Mouse (Mus musculus): ENCODE results near the gene Dact1. TPM values are rescaled to one million over a fixed set of nuclear protein-coding genes. Genes with fewer than 3 reads are reported as not detected.

Dact1 gene
- polyA plus RNA-seq, 1 experiment from 2014 or later: 8.6 TPM

GRCm38 (mm10) chr12:71339142-71339848, 29.6 kb downstream of the Dact1 start:
- Histone ChIP-seq H3K9me3 (ENCODE audit: control insufficient read depth, low read length) (no peaks in the 10 kb centered on the region), H3K4me2 (ENCODE audit: low read length) (no peak overlapping the region), H3K4me3 (ENCODE audit: control insufficient read depth in 1 of 2, insufficient read depth in 1 of 2, low read depth in 1 of 2, low read length in 2 of 2) (no peak overlapping the region), H3K27ac (replicated peaks in 1 of 2; ENCODE audit: control insufficient read depth in 1 of 2, insufficient read depth in 1 of 2, low read depth in 2 of 2, low read length in 2 of 2) (no peak overlapping the region), H3K27me3 (ENCODE audit: control insufficient read depth, insufficient read depth, low read length) (no peaks in the 10 kb centered on the region), H3K36me3 (ENCODE audit: control insufficient read depth, insufficient read depth, low read length) (no peaks in the 10 kb centered on the region), H3K9ac (ENCODE audit: low read length) (no peak overlapping the region), H3K4me1 (ENCODE audit: control insufficient read depth in 2 of 2, insufficient read depth in 2 of 2, low read length in 2 of 2) (peaks cover 17 to 30% of the 10 kb centered on the region in 2 experiments)
- ATAC-seq (ENCODE audit: insufficient number of reproducible peaks, insufficient read depth, low FRiP score, low read depth): no peak
- 39% methylated on average over 16 of the region's 16 CpGs for WGBS

GRCm38 (mm10) chr12:71342397-71342796, 32.7 kb downstream of the Dact1 start:
- Histone ChIP-seq H3K9me3 (ENCODE audit: control insufficient read depth, low read length) (no peaks in the 10 kb centered on the region), H3K27me3 (ENCODE audit: control insufficient read depth, insufficient read depth, low read length) (no peaks in the 10 kb centered on the region), H3K9ac (ENCODE audit: low read length) (no peak overlapping the region), H3K4me1 (ENCODE audit: control insufficient read depth in 2 of 2, insufficient read depth in 2 of 2, low read length in 2 of 2) (peaks cover 4 to 12% of the 10 kb centered on the region in 2 experiments), H3K36me3 (ENCODE audit: control insufficient read depth, insufficient read depth, low read length) (no peaks in the 10 kb centered on the region), H3K4me2 (ENCODE audit: low read length) (peak overlapping the region; percentile 33; the same call in 1 of the 2 replicates), H3K27ac (replicated peaks in 1 of 2; ENCODE audit: control insufficient read depth in 1 of 2, insufficient read depth in 1 of 2, low read depth in 2 of 2, low read length in 2 of 2) (no peak overlapping the region), H3K4me3 (ENCODE audit: control insufficient read depth in 1 of 2, insufficient read depth in 1 of 2, low read depth in 1 of 2, low read length in 2 of 2) (no peak overlapping the region)
- WGBS: 36% methylated on average over 13 of the region's 13 CpGs
- ATAC-seq (ENCODE audit: insufficient number of reproducible peaks, insufficient read depth, low FRiP score, low read depth): no peak

GRCm38 (mm10) chr12:71345471-71345870, 35.8 kb downstream of the Dact1 start:
- no peak for ATAC-seq (ENCODE audit: insufficient number of reproducible peaks, insufficient read depth, low FRiP score, low read depth)
- Histone ChIP-seq H3K9me3 (ENCODE audit: control insufficient read depth, low read length) (no peaks in the 10 kb centered on the region), H3K27ac (replicated peaks in 1 of 2; ENCODE audit: control insufficient read depth in 1 of 2, insufficient read depth in 1 of 2, low read depth in 2 of 2, low read length in 2 of 2) (no peak overlapping the region; a peak in 1 of 4 replicates), H3K4me3 (ENCODE audit: control insufficient read depth in 1 of 2, insufficient read depth in 1 of 2, low read depth in 1 of 2, low read length in 2 of 2) (no peak overlapping the region), H3K4me1 (ENCODE audit: control insufficient read depth in 2 of 2, insufficient read depth in 2 of 2, low read length in 2 of 2) (peaks cover 0 to 3% of the 10 kb centered on the region in 2 experiments; a peak in 1 of 4 replicates), H3K27me3 (ENCODE audit: control insufficient read depth, insufficient read depth, low read length) (no peaks in the 10 kb centered on the region), H3K4me2 (ENCODE audit: low read length) (no peak overlapping the region), H3K9ac (ENCODE audit: low read length) (no peak overlapping the region), H3K36me3 (ENCODE audit: control insufficient read depth, insufficient read depth, low read length) (no peaks in the 10 kb centered on the region)
- WGBS: 65% methylated on average over 7 of the region's 7 CpGs

- Histone ChIP-seq H3K4me3 (ENCODE audit: control insufficient read depth in 1 of 2, insufficient read depth in 1 of 2, low read depth in 1 of 2, low read length in 2 of 2) (no peak overlapping the region), H3K4me2 (ENCODE audit: low read length) (no peak overlapping the region), H3K4me1 (ENCODE audit: control insufficient read depth in 2 of 2, insufficient read depth in 2 of 2, low read length in 2 of 2) (peaks cover 0 to 3% of the 10 kb centered on the region in 2 experiments; a peak in 1 of 4 replicates), H3K27me3 (ENCODE audit: control insufficient read depth, insufficient read depth, low read length) (no peaks in the 10 kb centered on the region), H3K36me3 (ENCODE audit: control insufficient read depth, insufficient read depth, low read length) (no peaks in the 10 kb centered on the region), H3K27ac (replicated peaks in 1 of 2; ENCODE audit: control insufficient read depth in 1 of 2, insufficient read depth in 1 of 2, low read depth in 2 of 2, low read length in 2 of 2) (no peak overlapping the region), H3K9ac (ENCODE audit: low read length) (no peak overlapping the region), H3K9me3 (ENCODE audit: control insufficient read depth, low read length) (no peaks in the 10 kb centered on the region)
- 54% methylated on average over 5 of the region's 5 CpGs for WGBS
- no peak for ATAC-seq (ENCODE audit: insufficient number of reproducible peaks, insufficient read depth, low FRiP score, low read depth)
Observed at GRCm38 (mm10) chr12:71346071-71346470, 36.4 kb downstream of the Dact1 start.

GRCm38 (mm10) chr12:71348401-71348896, 38.8 kb downstream of the Dact1 start:
- Histone ChIP-seq H3K4me2 (ENCODE audit: low read length) (no peak overlapping the region), H3K27me3 (ENCODE audit: control insufficient read depth, insufficient read depth, low read length) (no peaks in the 10 kb centered on the region), H3K4me3 (ENCODE audit: control insufficient read depth in 1 of 2, insufficient read depth in 1 of 2, low read depth in 1 of 2, low read length in 2 of 2) (no peak overlapping the region), H3K9me3 (ENCODE audit: control insufficient read depth, low read length) (no peaks in the 10 kb centered on the region), H3K4me1 (ENCODE audit: control insufficient read depth in 2 of 2, insufficient read depth in 2 of 2, low read length in 2 of 2) (peaks cover 0 to 2% of the 10 kb centered on the region in 2 experiments; a peak in 1 of 4 replicates), H3K36me3 (ENCODE audit: control insufficient read depth, insufficient read depth, low read length) (no peaks in the 10 kb centered on the region), H3K27ac (replicated peaks in 1 of 2; ENCODE audit: control insufficient read depth in 1 of 2, insufficient read depth in 1 of 2, low read depth in 2 of 2, low read length in 2 of 2) (no peak overlapping the region), H3K9ac (ENCODE audit: low read length) (no peak overlapping the region)
- no peak for ATAC-seq (ENCODE audit: insufficient number of reproducible peaks, insufficient read depth, low FRiP score, low read depth)
- 70% methylated on average over 8 of the region's 8 CpGs for WGBS

GRCm38 (mm10) chr12:71350077-71350476, 40.4 kb downstream of the Dact1 start:
- ATAC-seq (ENCODE audit: insufficient number of reproducible peaks, insufficient read depth, low FRiP score, low read depth): no peak

GRCm38 (mm10) chr12:71354656-71355055, 45.0 kb downstream of the Dact1 start:
- no peak overlapping the region for H3K9ac ChIP-seq (ENCODE audit: low read length)
- H3K27me3 ChIP-seq (ENCODE audit: control insufficient read depth, insufficient read depth, low read length): no peaks in the 10 kb centered on the region
- H3K9me3 ChIP-seq (ENCODE audit: control insufficient read depth, low read length): no peaks in the 10 kb centered on the region
- no peak for ATAC-seq (ENCODE audit: insufficient number of reproducible peaks, insufficient read depth, low FRiP score, low read depth)
- 66% methylated on average over 10 of the region's 10 CpGs for WGBS
- H3K27ac ChIP-seq (replicated peaks in 1 of 2; ENCODE audit: control insufficient read depth in 1 of 2, insufficient read depth in 1 of 2, low read depth in 2 of 2, low read length in 2 of 2): no peak overlapping the region
- H3K4me1 ChIP-seq (ENCODE audit: control insufficient read depth in 2 of 2, insufficient read depth in 2 of 2, low read length in 2 of 2): peaks cover 0 to 2% of the 10 kb centered on the region in 2 experiments; a peak in 1 of 4 replicates
- no peak overlapping the region for H3K4me3 ChIP-seq (ENCODE audit: control insufficient read depth in 1 of 2, insufficient read depth in 1 of 2, low read depth in 1 of 2, low read length in 2 of 2)
- H3K4me2 ChIP-seq (ENCODE audit: low read length): no peak overlapping the region
- no peaks in the 10 kb centered on the region for H3K36me3 ChIP-seq (ENCODE audit: control insufficient read depth, insufficient read depth, low read length)

More at GRCm38 (mm10) chr12:71350077-71350476, 40.4 kb downstream of the Dact1 start:
- Histone ChIP-seq H3K27me3 (ENCODE audit: control insufficient read depth, insufficient read depth, low read length) (no peaks in the 10 kb centered on the region), H3K27ac (replicated peaks in 1 of 2; ENCODE audit: control insufficient read depth in 1 of 2, insufficient read depth in 1 of 2, low read depth in 2 of 2, low read length in 2 of 2) (no peak overlapping the region), H3K36me3 (ENCODE audit: control insufficient read depth, insufficient read depth, low read length) (no peaks in the 10 kb centered on the region), H3K9me3 (ENCODE audit: control insufficient read depth, low read length) (no peaks in the 10 kb centered on the region), H3K9ac (ENCODE audit: low read length) (no peak overlapping the region), H3K4me3 (ENCODE audit: control insufficient read depth in 1 of 2, insufficient read depth in 1 of 2, low read depth in 1 of 2, low read length in 2 of 2) (no peak overlapping the region), H3K4me2 (ENCODE audit: low read length) (no peak overlapping the region), H3K4me1 (ENCODE audit: control insufficient read depth in 2 of 2, insufficient read depth in 2 of 2, low read length in 2 of 2) (peaks cover 0 to 2% of the 10 kb centered on the region in 2 experiments; a peak in 1 of 4 replicates)
- 86% methylated on average over 2 of the region's 2 CpGs for WGBS
